Mouse (Mus musculus) megakaryocyte progenitor cell, adult 5-6 weeks (primary cell): ENCODE data around the gene Myl12a. TPM values are rescaled to one million over a fixed set of nuclear protein-coding genes. Genes with fewer than 3 reads are reported as not detected.

Experiments
- ATAC-seq: replicated peaks from 2 replicates; pipeline ENCODE4 v1.8.0; 2016; ENCODE audit warnings: mild to moderate bottlenecking, moderate TSS enrichment, inconsistent platforms; ENCODE audit not compliant: poor library complexity
- total RNA-seq, 2 experiments: library from RNA; stranded (forward) in 1 of 2; stranded (reverse) in 1 of 2; fragments of 157-497, 149-512 nt in 1 of 2; fragments of 200-1000 nt in 1 of 2; gene quantifications; 2 replicates each; pipeline versions ENCODE4 v1.2.3 to v1.2.4; 2015 to 2017

Myl12a gene
- total RNA-seq, 2 experiments from 2014 or later = 188 to 307 TPM

- no peak for ATAC-seq
Observed at GRCm38 (mm10) chr17:71011931-71012662, 9.4 kb upstream of the Myl12a start.

GRCm38 (mm10) chr17:71010646-71011242 lies 8.1 kb upstream of the Myl12a start:
- ATAC-seq = peak; percentile 89

- ATAC-seq = no peak
Observed at GRCm38 (mm10) chr17:71009751-71010150, 7.1 kb upstream of the Myl12a start.

GRCm38 (mm10) chr17:71008676-71009075 lies 6.0 kb upstream of the Myl12a start:
- ATAC-seq = no peak

- ATAC-seq = no peak
Observed at GRCm38 (mm10) chr17:71006976-71007375, 4.3 kb upstream of the Myl12a start.

GRCm38 (mm10) chr17:71004186-71004960 lies 1.7 kb upstream of the Myl12a start:
- ATAC-seq = peak; percentile 62

- peak; percentile 27 for ATAC-seq
Observed at GRCm38 (mm10) chr17:71003721-71004120, 1.0 kb upstream of the Myl12a start.

- ATAC-seq = no peak
Observed at GRCm38 (mm10) chr17:71003112-71003511, 434 bp upstream of the Myl12a start.

GRCm38 (mm10) chr17:71002081-71002743 lies 466 bp downstream of the Myl12a start, which contains the start of gene Myom1:
TSS of gene Myom1 (plus strand) at chr17:71002633.
- ATAC-seq = peak; percentile 66

- ATAC-seq = peak; percentile 13
Observed at GRCm38 (mm10) chr17:71001699-71002080, 988 bp downstream of the Myl12a start.

GRCm38 (mm10) chr17:71001067-71001466 lies 1.6 kb downstream of the Myl12a start:
- no peak for ATAC-seq

- no peak for ATAC-seq
Observed at GRCm38 (mm10) chr17:71000255-71000654, 2.4 kb downstream of the Myl12a start.

- no peak for ATAC-seq
Observed at GRCm38 (mm10) chr17:70999187-70999586, 3.5 kb downstream of the Myl12a start.

GRCm38 (mm10) chr17:70998400-70998975 lies 4.2 kb downstream of the Myl12a start:
- no peak for ATAC-seq

- ATAC-seq = no peak
Observed at GRCm38 (mm10) chr17:70997836-70998235, 4.8 kb downstream of the Myl12a start.

GRCm38 (mm10) chr17:70995551-70995950 lies 7.1 kb downstream of the Myl12a start:
- no peak for ATAC-seq

- no peak for ATAC-seq
Observed at GRCm38 (mm10) chr17:70994671-70995070, 8.0 kb downstream of the Myl12a start.

- ATAC-seq = no peak
Observed at GRCm38 (mm10) chr17:70993385-70993807, 9.3 kb downstream of the Myl12a start.

- no peak; the same call in 1 of the 2 replicates for ATAC-seq
Observed at GRCm38 (mm10) chr17:70992662-70993061, 10.0 kb downstream of the Myl12a start.

GRCm38 (mm10) chr17:70991706-70992625 lies 10.7 kb downstream of the Myl12a start:
- ATAC-seq = peak; percentile 26
